Mouse (Mus musculus) hindbrain, embryonic 11.5 days (tissue): Measurements from ENCODE around the gene Sdcbp2. TPM values are rescaled to one million over a fixed set of nuclear protein-coding genes. Genes with fewer than 3 reads are reported as not detected.

Experiments
- ATAC-seq: fragments of 200-750 bp; cut with Nextera tagmentation; 2 replicates; pipeline ENCODE4 v1.8.0; 2017; ENCODE audit warnings: mild to moderate bottlenecking, moderate TSS enrichment, moderate library complexity; ENCODE audit not compliant: low FRiP score
- DNase-seq: peaks from one replicate; pipeline ENCODE4 v3.0.0-alpha.2; 2015; ENCODE audit warnings: low spot score
- H3K27ac ChIP-seq: fragments of 300-500 bp; sonication (generic); 2 replicates; pipeline ENCODE4 v1.5.1; 2014; ENCODE audit warnings: mild to moderate bottlenecking, low read depth, low read length
- H3K27me3 ChIP-seq: fragments of 300-500 bp; sonication (generic); 2 replicates; pipeline ENCODE4 v1.6.1; 2014; ENCODE audit warnings: mild to moderate bottlenecking, low read length, moderate library complexity, mixed read lengths; ENCODE audit not compliant: control insufficient read depth, insufficient read depth
- H3K36me3 ChIP-seq: fragments of 300-500 bp; sonication (generic); 2 replicates; pipeline ENCODE4 v1.6.1; 2014; ENCODE audit warnings: mild to moderate bottlenecking, low read length, moderate library complexity, mixed read lengths; ENCODE audit not compliant: control insufficient read depth, insufficient read depth
- H3K4me1 ChIP-seq: fragments of 300-500 bp; sonication (generic); replicated peaks from 2 replicates; pipeline ENCODE4 v1.6.1; 2014; ENCODE audit warnings: low read length, mixed read lengths; ENCODE audit not compliant: control insufficient read depth, insufficient read depth
- H3K4me2 ChIP-seq: fragments of 300-500 bp; sonication (generic); replicated peaks from 2 replicates; pipeline ENCODE4 v1.6.1; 2014; ENCODE audit warnings: mild to moderate bottlenecking, low read depth, low read length
- H3K4me3 ChIP-seq: fragments of 300-500 bp; sonication (generic); 2 replicates; pipeline ENCODE4 v1.5.1; 2014; ENCODE audit warnings: low read depth, low read length
- H3K9ac ChIP-seq: fragments of 300-500 bp; sonication (generic); 2 replicates; pipeline ENCODE4 v1.6.1; 2014; ENCODE audit warnings: low read depth, low read length
- H3K9me3 ChIP-seq: fragments of 300-500 bp; sonication (generic); 2 replicates; pipeline ENCODE4 v1.6.1; 2016; ENCODE audit warnings: low read length; ENCODE audit not compliant: control insufficient read depth
- WGBS: fragments of 180-500 bp; shearing (Covaris S2); extraction: QIAGEN DNeasy Blood & Tissue Kit; methylation state at CpG from one replicate; pipeline ENCODE4 v1.1.7; 2014; 5-methylcytosine and 5-hydroxymethylcytosine counted together
- polyA plus RNA-seq: library from polyadenylated mRNA; unstranded; fragments of >200 nt; fragmentation: Nextera tagmentation; extraction: Ambion mirVana; gene quantifications from 2 replicates; pipeline ENCODE4 v1.2.1, GENCODE M21; 2014

The Sdcbp2 gene
- polyA plus RNA-seq, 1 experiment from 2014 or later = 0.94 TPM

GRCm38 (mm10) chr2:151564006-151564405, 8.4 kb upstream of the Sdcbp2 start:
- Histone ChIP-seq H3K9ac (no peak overlapping the region), H3K27ac (no peak overlapping the region), H3K4me2 (no peak overlapping the region), H3K36me3 (peaks cover 7% of the 10 kb centered on the region; the same call in 1 of the 2 replicates), H3K4me3 (no peak overlapping the region), H3K9me3 (no peaks in the 10 kb centered on the region), H3K4me1 (no peaks in the 10 kb centered on the region), H3K27me3 (no peaks in the 10 kb centered on the region)
- no peak for ATAC-seq
- DNase-seq = no peak
- 79% methylated on average over 1 of the region's 1 CpGs for WGBS

- no peak for ATAC-seq
- Histone ChIP-seq H3K4me1 (no peaks in the 10 kb centered on the region), H3K27ac (no peak overlapping the region), H3K9me3 (no peaks in the 10 kb centered on the region), H3K27me3 (no peaks in the 10 kb centered on the region), H3K4me3 (no peak overlapping the region), H3K9ac (no peak overlapping the region), H3K36me3 (peaks cover 4% of the 10 kb centered on the region; the same call in 1 of the 2 replicates), H3K4me2 (no peak overlapping the region)
- WGBS = 77% methylated on average over 3 of the region's 3 CpGs
- DNase-seq = no peak
These were observed 7.4 kb upstream of the Sdcbp2 start for GRCm38 (mm10) chr2:151564986-151565385.

- H3K4me1 ChIP-seq = no peaks in the 10 kb centered on the region
- no peak overlapping the region for H3K9ac ChIP-seq
- DNase-seq (no peak), ATAC-seq (no peak)
- H3K27ac ChIP-seq = no peak overlapping the region
- WGBS = 84% methylated on average over 6 of the region's 6 CpGs
- H3K9me3 ChIP-seq = no peaks in the 10 kb centered on the region
- H3K4me2 ChIP-seq = no peak overlapping the region
- H3K36me3 ChIP-seq = no peaks in the 10 kb centered on the region
- H3K4me3 ChIP-seq = no peak overlapping the region
- no peaks in the 10 kb centered on the region for H3K27me3 ChIP-seq
These were observed 5.6 kb upstream of the Sdcbp2 start for GRCm38 (mm10) chr2:151566856-151567255.

GRCm38 (mm10) chr2:151569452-151569851, 3.0 kb upstream of the Sdcbp2 start:
- WGBS = 87% methylated on average over 2 of the region's 2 CpGs
- H3K9ac ChIP-seq = no peak overlapping the region
- no peak overlapping the region for H3K4me2 ChIP-seq
- DNase-seq (no peak), ATAC-seq (no peak)
- H3K27me3 ChIP-seq = no peaks in the 10 kb centered on the region
- H3K9me3 ChIP-seq = no peaks in the 10 kb centered on the region
- H3K36me3 ChIP-seq = no peaks in the 10 kb centered on the region
- no peak overlapping the region for H3K4me3 ChIP-seq
- H3K4me1 ChIP-seq = no peaks in the 10 kb centered on the region
- no peak overlapping the region for H3K27ac ChIP-seq

- no peaks in the 10 kb centered on the region for H3K27me3 ChIP-seq
- DNase-seq (no peak), ATAC-seq (no peak)
- H3K4me2 ChIP-seq = no peak overlapping the region
- no peaks in the 10 kb centered on the region for H3K9me3 ChIP-seq
- no peaks in the 10 kb centered on the region for H3K36me3 ChIP-seq
- H3K27ac ChIP-seq = no peak overlapping the region
- no peak overlapping the region for H3K9ac ChIP-seq
- WGBS = 64% methylated on average over 3 of the region's 3 CpGs
- H3K4me1 ChIP-seq = 0 out of 2 replicates have a peak, but pooled peaks cover 2% of the 10 kb centered on the region
- no peak overlapping the region for H3K4me3 ChIP-seq
These were observed 1.2 kb downstream of the Sdcbp2 start for GRCm38 (mm10) chr2:151573667-151574066.

- Histone ChIP-seq H3K36me3 (no peaks in the 10 kb centered on the region), H3K4me3 (no peak overlapping the region), H3K27me3 (no peaks in the 10 kb centered on the region), H3K4me2 (no peak overlapping the region), H3K27ac (no peak overlapping the region), H3K4me1 (0 out of 2 replicates have a peak, but pooled peaks cover 2% of the 10 kb centered on the region), H3K9me3 (no peaks in the 10 kb centered on the region), H3K9ac (no peak overlapping the region)
- DNase-seq = no peak
- 64% methylated on average over 5 of the region's 5 CpGs for WGBS
- no peak for ATAC-seq
These were observed 2.2 kb downstream of the Sdcbp2 start for GRCm38 (mm10) chr2:151574607-151575006.

- Histone ChIP-seq H3K9ac (peak overlapping the region; percentile 29; the same call in 1 of the 2 replicates), H3K27ac (peak overlapping the region; percentile 53; the same call in 1 of the 2 replicates), H3K27me3 (no peaks in the 10 kb centered on the region), H3K4me2 (peak overlapping the region; percentile 78), H3K4me1 (0 out of 2 replicates have a peak, but pooled peaks cover 2% of the 10 kb centered on the region), H3K4me3 (peak overlapping the region; percentile 39), H3K9me3 (no peaks in the 10 kb centered on the region), H3K36me3 (no peaks in the 10 kb centered on the region)
- 29% methylated on average over 7 of the region's 7 CpGs for WGBS
- ATAC-seq = peak; percentile 8; the same call in 1 of the 2 replicates
- DNase-seq = peak; percentile 58
These were observed 2.8 kb downstream of the Sdcbp2 start for GRCm38 (mm10) chr2:151575119-151575698.

GRCm38 (mm10) chr2:151575699-151576389, 3.4 kb downstream of the Sdcbp2 start:
- Histone ChIP-seq H3K9ac (peak overlapping the region; percentile 29), H3K4me2 (peak overlapping the region; percentile 78), H3K4me1 (0 out of 2 replicates have a peak, but pooled peaks cover 2% of the 10 kb centered on the region), H3K9me3 (no peaks in the 10 kb centered on the region), H3K27ac (peak overlapping the region; percentile 53), H3K36me3 (no peaks in the 10 kb centered on the region), H3K27me3 (no peaks in the 10 kb centered on the region), H3K4me3 (peak overlapping the region; percentile 39)
- DNase-seq (peak; percentile 85), ATAC-seq (peak; percentile 94)
- WGBS = under 1% methylated on average over 38 of the region's 38 CpGs

GRCm38 (mm10) chr2:151579183-151579582, 6.8 kb downstream of the Sdcbp2 start:
- Histone ChIP-seq H3K27me3 (no peaks in the 10 kb centered on the region), H3K4me2 (no peak overlapping the region), H3K9ac (no peak overlapping the region), H3K27ac (no peak overlapping the region), H3K4me3 (no peak overlapping the region), H3K4me1 (0 out of 2 replicates have a peak, but pooled peaks cover 2% of the 10 kb centered on the region), H3K36me3 (no peaks in the 10 kb centered on the region), H3K9me3 (no peaks in the 10 kb centered on the region)
- no peak for ATAC-seq
- WGBS = 90% methylated on average over 4 of the region's 4 CpGs
- no peak for DNase-seq
